In genomic region chr17:56537912-56538311, GRCm38 (mm10) we compare ENCODE assay signal across 11 mouse cellular contexts. TPM values are rescaled to one million over a fixed set of nuclear protein-coding genes. Genes with fewer than 3 reads are reported as not detected.
DNase-seq lines count a peak whose midpoint lies in the region; ATAC-seq lines count a peak whose summit lies in the region.
"Had no signal": no experiment of that assay in that cellular context is flagged by ENCODE, and none has a peak within 500 bp of the region (broad histone marks: within the 10 kb centered on the region; RNA-seq: fewer than 3 reads in every experiment).

No protein-coding gene starts in this region.

- no peaks in the 10 kb centered on the region for H3K9me3 ChIP-seq in liver, embryonic 11.5 days (ENCODE audit: control insufficient read depth, low read length)
- no peaks in the 10 kb centered on the region for H3K9me3 ChIP-seq in hindbrain, embryonic 13.5 days
- no peaks in the 10 kb centered on the region for H3K9me3 ChIP-seq in neural tube, embryonic 14.5 days (ENCODE audit: control insufficient read depth, low read length)
- H3K9me3 ChIP-seq: lung, embryonic 15.5 days; stomach, embryonic 15.5 days had no signal

- H3K27me3 ChIP-seq in liver, embryonic 11.5 days (replicated peaks; ENCODE audit: control insufficient read depth, insufficient read depth, low read length), result no peaks in the 10 kb centered on the region; the same call in none of the 2 replicates
- no peaks in the 10 kb centered on the region for H3K27me3 ChIP-seq in hindbrain, embryonic 13.5 days
- H3K27me3 ChIP-seq in neural tube, embryonic 14.5 days (ENCODE audit: control insufficient read depth, insufficient read depth, low read length), result no peaks in the 10 kb centered on the region
- H3K27me3 ChIP-seq: lung, embryonic 15.5 days; stomach, embryonic 15.5 days had no signal

- no peak overlapping the region for H3K4me2 ChIP-seq in liver, embryonic 11.5 days
- no peak overlapping the region for H3K4me2 ChIP-seq in hindbrain, embryonic 13.5 days
- no peak overlapping the region for H3K4me2 ChIP-seq in neural tube, embryonic 14.5 days (ENCODE audit: low read depth, low read length)
- H3K4me2 ChIP-seq: lung, embryonic 15.5 days; stomach, embryonic 15.5 days had no signal

- no peak for ATAC-seq in cerebellum, adult (ENCODE audit: insufficient number of reproducible peaks, low FRiP score, low TSS enrichment)
- ATAC-seq in liver, embryonic 11.5 days (replicated peaks; ENCODE audit: low FRiP score), result no peak
- 0 out of 2 replicates have a peak, but pooled peaks have one; percentile 19 for ATAC-seq in hindbrain, embryonic 13.5 days (ENCODE audit: low FRiP score)
- peak; percentile 10; the same call in 1 of the 2 replicates for ATAC-seq in neural tube, embryonic 14.5 days (ENCODE audit: low read depth)

- peak; percentile 64 to 82 for DNase-seq in cerebellum, postnatal 10 days
- peak; percentile 31 for DNase-seq in liver, embryonic 11.5 days (ENCODE audit: low spot score)
- no peak for DNase-seq in liver
- DNase-seq in thymus, postnatal 0 days (ENCODE audit: low spot score), result no peak
- no peak for DNase-seq in frontal cortex, postnatal 14 days (ENCODE audit: low spot score in 2 of 2)

- 48% methylated on average over 8 of the region's 8 CpGs for WGBS in liver, embryonic 11.5 days
- WGBS in hindbrain, embryonic 13.5 days, result 14% methylated on average over 8 of the region's 8 CpGs
- 5% methylated on average over 8 of the region's 8 CpGs for WGBS in neural tube, embryonic 14.5 days

- no peak overlapping the region for H3K9ac ChIP-seq in liver, embryonic 11.5 days (ENCODE audit: low read depth, low read length)
- no peak overlapping the region for H3K9ac ChIP-seq in hindbrain, embryonic 13.5 days
- no peak overlapping the region for H3K9ac ChIP-seq in neural tube, embryonic 14.5 days (replicated peaks; ENCODE audit: low read depth, low read length)
- H3K9ac ChIP-seq: lung, embryonic 15.5 days; stomach, embryonic 15.5 days had no signal

- H3K36me3 ChIP-seq in liver, embryonic 11.5 days (ENCODE audit: control insufficient read depth, insufficient read depth, low read length), result no peaks in the 10 kb centered on the region
- H3K36me3 ChIP-seq in hindbrain, embryonic 13.5 days, result no peaks in the 10 kb centered on the region
- H3K36me3 ChIP-seq in neural tube, embryonic 14.5 days (ENCODE audit: control insufficient read depth, insufficient read depth, low read length), result no peaks in the 10 kb centered on the region
- H3K36me3 ChIP-seq: lung, embryonic 15.5 days; stomach, embryonic 15.5 days had no signal

- H3K4me3 ChIP-seq in liver, embryonic 11.5 days (ENCODE audit: low read depth, low read length), result no peak overlapping the region
- no peak overlapping the region for H3K4me3 ChIP-seq in hindbrain, embryonic 13.5 days
- no peak overlapping the region for H3K4me3 ChIP-seq in neural tube, embryonic 14.5 days (ENCODE audit: low read depth, low read length)
- H3K4me3 ChIP-seq: lung, embryonic 15.5 days; stomach, embryonic 15.5 days had no signal

- H3K27ac ChIP-seq in liver, embryonic 11.5 days (ENCODE audit: low read depth, low read length), result no peak overlapping the region
- peak overlapping the region; percentile 71 for H3K27ac ChIP-seq in hindbrain, embryonic 13.5 days
- peak overlapping the region; percentile 16 for H3K27ac ChIP-seq in neural tube, embryonic 14.5 days (ENCODE audit: low read depth, low read length)
- H3K27ac ChIP-seq: lung, embryonic 15.5 days; stomach, embryonic 15.5 days had no signal

- no peaks in the 10 kb centered on the region for H3K4me1 ChIP-seq in liver, embryonic 11.5 days (replicated peaks; ENCODE audit: control insufficient read depth, insufficient read depth, low read length)
- peaks cover 52% of the 10 kb centered on the region for H3K4me1 ChIP-seq in hindbrain, embryonic 13.5 days (replicated peaks)
- H3K4me1 ChIP-seq in neural tube, embryonic 14.5 days (ENCODE audit: control insufficient read depth, insufficient read depth, low read length), result 0 out of 2 replicates have a peak, but pooled peaks cover 6% of the 10 kb centered on the region
- H3K4me1 ChIP-seq: lung, embryonic 15.5 days; stomach, embryonic 15.5 days had no signal

RNA-seq across cellular contexts. Expression of gene Gm20219, which starts 16.3 kb away (rescaled TPM):
- 0.44 and 0.70 TPM in 2 replicates for polyA plus RNA-seq in liver, embryonic 11.5 days (2014; fragmentation: Nextera tagmentation; extraction: Ambion mirVana)
- 1.2 and 1.8 TPM in 2 replicates for polyA plus RNA-seq in hindbrain, embryonic 13.5 days (2015; fragmentation: Nextera tagmentation; extraction: Ambion mirVana)
- 1.5 and 1.9 TPM in 2 replicates for polyA plus RNA-seq in neural tube, embryonic 14.5 days (2014; fragmentation: Nextera tagmentation; extraction: Ambion mirVana)
- polyA plus RNA-seq in thymus, postnatal 0 days (2015; fragmentation: Nextera tagmentation; extraction: Ambion mirVana), result 0.98 and 1.7 TPM in 2 replicates

RNA-seq across cellular contexts. Expression of gene Znrf4, which starts 25.7 kb away (rescaled TPM):
- not detected in 2 replicates for polyA plus RNA-seq in liver, embryonic 11.5 days (2014; fragmentation: Nextera tagmentation; extraction: Ambion mirVana)
- polyA plus RNA-seq in hindbrain, embryonic 13.5 days (2015; fragmentation: Nextera tagmentation; extraction: Ambion mirVana), result not detected in 2 replicates
- polyA plus RNA-seq in neural tube, embryonic 14.5 days (2014; fragmentation: Nextera tagmentation; extraction: Ambion mirVana), result not detected in 2 replicates
- not detected in 2 replicates for polyA plus RNA-seq in thymus, postnatal 0 days (2015; fragmentation: Nextera tagmentation; extraction: Ambion mirVana)
- polyA plus RNA-seq: heart, embryonic 14.5 days; lung, embryonic 15.5 days; stomach, embryonic 15.5 days had no signal

RNA-seq across cellular contexts. Expression of gene Safb2, which starts 46.5 kb away (rescaled TPM):
- polyA plus RNA-seq in liver, embryonic 11.5 days (2014; fragmentation: Nextera tagmentation; extraction: Ambion mirVana), result 64.5 and 75.5 TPM in 2 replicates
- 76.1 and 76.2 TPM in 2 replicates for polyA plus RNA-seq in hindbrain, embryonic 13.5 days (2015; fragmentation: Nextera tagmentation; extraction: Ambion mirVana)
- polyA plus RNA-seq in neural tube, embryonic 14.5 days (2014; fragmentation: Nextera tagmentation; extraction: Ambion mirVana), result 56.2 and 58.4 TPM in 2 replicates
- polyA plus RNA-seq in thymus, postnatal 0 days (2015; fragmentation: Nextera tagmentation; extraction: Ambion mirVana), result 54.7 and 74.6 TPM in 2 replicates

RNA-seq across cellular contexts. Expression of gene Safb, which starts 46.7 kb away (rescaled TPM):
- polyA plus RNA-seq in liver, embryonic 11.5 days (2014; fragmentation: Nextera tagmentation; extraction: Ambion mirVana), result 93.1 and 96.5 TPM in 2 replicates
- polyA plus RNA-seq in hindbrain, embryonic 13.5 days (2015; fragmentation: Nextera tagmentation; extraction: Ambion mirVana), result 105 and 113 TPM in 2 replicates
- polyA plus RNA-seq in neural tube, embryonic 14.5 days (2014; fragmentation: Nextera tagmentation; extraction: Ambion mirVana), result 80.9 and 84.8 TPM in 2 replicates
- polyA plus RNA-seq in thymus, postnatal 0 days (2015; fragmentation: Nextera tagmentation; extraction: Ambion mirVana), result 76.0 and 83.6 TPM in 2 replicates

Comparison
In these comparisons a context has a peak if more than half of its experiments do, and no peak if none do; other contexts are left out.
1. DNase-seq: peak in cerebellum, postnatal 10 days (2 of 2) and liver, embryonic 11.5 days (single experiment); none in liver (single experiment), thymus, postnatal 0 days (single experiment) and frontal cortex, postnatal 14 days (0 of 2).
2. ATAC-seq: peak in hindbrain, embryonic 13.5 days (single experiment) and neural tube, embryonic 14.5 days (single experiment); none in cerebellum, adult (single experiment) and liver, embryonic 11.5 days (single experiment).